Mouse (Mus musculus) bone marrow, adult 2 months (tissue): Measurements from ENCODE around the gene Smg9.

ENCODE experiments used
- CTCF ChIP-seq: fragments of 200-500 bp; IDR thresholded peaks from 2 replicates; pipeline ENCODE4 v1.5.1; 2011; ENCODE audit warnings: low read length, control low read depth; ENCODE audit not compliant: control insufficient read depth, insufficient read depth
- POLR2A ChIP-seq: fragments of 200-500 bp; IDR thresholded peaks from 2 replicates; pipeline ENCODE4 v1.6.1; 2011; ENCODE audit warnings: low read depth, mild to moderate bottlenecking, control low read depth, low read length, borderline replicate concordance; ENCODE audit not compliant: control insufficient read depth

- TF ChIP-seq CTCF (no peak), POLR2A (no peak)
Observed at GRCm38 (mm10) chr7:24387059-24387556, 12.3 kb upstream of the Smg9 start.
